Mouse (Mus musculus) bone marrow macrophage, adult 2 months (primary cell): ENCODE measurements around the gene Myo1d.

Source experiments
- CTCF ChIP-seq: IDR thresholded peaks from 2 replicates; pipeline ENCODE4 v1.5.1; 2012; ENCODE audit warnings: low read depth, mild to moderate bottlenecking, low read length, moderate library complexity
- POLR2A ChIP-seq: IDR thresholded peaks from 2 replicates; pipeline ENCODE4 v1.6.1; 2012; ENCODE audit warnings: mild to moderate bottlenecking, low read depth, low read length, borderline replicate concordance

- TF ChIP-seq POLR2A (no peak), CTCF (no peak)
These were observed 56.3 kb downstream of the Myo1d start for GRCm38 (mm10) chr11:80723406-80724047.
